Mouse (Mus musculus) lung, adult 2 months (tissue): ENCODE results near the gene Get4.

Experiments used
- CTCF ChIP-seq: fragments of 200-500 bp; IDR thresholded peaks from 2 replicates; pipeline ENCODE4 v1.5.1; 2011; ENCODE audit warnings: mild to moderate bottlenecking, low read length, control low read depth; ENCODE audit not compliant: insufficient read depth
- POLR2A ChIP-seq: fragments of 200-500 bp; IDR thresholded peaks from 2 replicates; pipeline ENCODE4 v1.6.1; 2011; ENCODE audit warnings: low read depth, mild to moderate bottlenecking, control low read depth, low read length, borderline replicate concordance; ENCODE audit errors: extremely low read depth

DNA sequence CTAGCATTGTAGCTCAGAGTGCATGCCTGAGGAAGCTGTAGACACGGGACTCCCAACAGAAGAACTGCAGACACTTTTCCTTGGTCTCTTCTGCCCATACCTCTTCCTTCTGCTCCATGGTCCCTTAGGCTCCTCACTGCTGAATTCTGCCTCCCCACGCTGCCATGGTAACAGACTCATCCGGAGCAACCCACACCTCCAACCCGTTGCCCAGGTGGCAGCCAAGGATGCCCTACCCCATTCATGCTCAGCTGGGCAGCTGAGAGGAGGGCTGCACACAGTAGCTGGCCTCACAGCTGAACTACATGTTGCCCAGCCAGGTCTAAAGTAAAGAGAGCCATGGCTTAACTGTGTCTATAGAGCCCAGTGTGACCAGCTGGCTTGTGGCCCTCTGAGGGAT lies 36.5 kb downstream of the Get4 start:
- TF ChIP-seq CTCF, result no peak
- no peak for TF ChIP-seq POLR2A
